Mouse (Mus musculus) testis, adult 2 months (tissue): ENCODE data around the gene 1700047I17Rik2. TPM values are rescaled to one million over a fixed set of nuclear protein-coding genes. Genes with fewer than 3 reads are reported as not detected.
"Not testable (repeated sequence)": the region's sequence is repeated elsewhere in the genome, so short reads cannot be mapped to it uniquely, and the experiment has no call there.

ENCODE experiments used
- H3K27ac ChIP-seq: fragments of 200-500 bp; 2 replicates; pipeline ENCODE4 v1.5.1; 2012; ENCODE audit warnings: low read depth, low read length; ENCODE audit not compliant: control insufficient read depth, insufficient read depth
- H3K27me3 ChIP-seq: fragments of 200-500 bp; 2 replicates; pipeline ENCODE4 v1.6.1; 2012; ENCODE audit warnings: mild to moderate bottlenecking, low read length, moderate library complexity; ENCODE audit not compliant: control insufficient read depth, insufficient read depth
- H3K36me3 ChIP-seq: fragments of 200-500 bp; 2 replicates; pipeline ENCODE4 v1.6.1; 2012; ENCODE audit warnings: mild to moderate bottlenecking, low read length; ENCODE audit not compliant: control insufficient read depth, insufficient read depth
- H3K4me1 ChIP-seq: fragments of 200-500 bp; 2 replicates; pipeline ENCODE4 v1.6.1; 2012; ENCODE audit warnings: low read length; ENCODE audit not compliant: control insufficient read depth, insufficient read depth
- H3K4me3 ChIP-seq: fragments of 200-500 bp; 2 replicates; pipeline ENCODE4 v1.5.1; 2012; ENCODE audit warnings: low read depth, mild to moderate bottlenecking, low read length, moderate library complexity, mixed read lengths; ENCODE audit not compliant: control insufficient read depth
- polyA plus RNA-seq: library from polyadenylated mRNA; depleted of rRNA; stranded (reverse); fragments of >200 nt; gene quantifications from 2 replicates; pipeline ENCODE4 v1.2.3, GENCODE M21; 2012; rRNA removed

1700047I17Rik2 gene
- polyA plus RNA-seq, 1 experiment, result not detected

DNA sequence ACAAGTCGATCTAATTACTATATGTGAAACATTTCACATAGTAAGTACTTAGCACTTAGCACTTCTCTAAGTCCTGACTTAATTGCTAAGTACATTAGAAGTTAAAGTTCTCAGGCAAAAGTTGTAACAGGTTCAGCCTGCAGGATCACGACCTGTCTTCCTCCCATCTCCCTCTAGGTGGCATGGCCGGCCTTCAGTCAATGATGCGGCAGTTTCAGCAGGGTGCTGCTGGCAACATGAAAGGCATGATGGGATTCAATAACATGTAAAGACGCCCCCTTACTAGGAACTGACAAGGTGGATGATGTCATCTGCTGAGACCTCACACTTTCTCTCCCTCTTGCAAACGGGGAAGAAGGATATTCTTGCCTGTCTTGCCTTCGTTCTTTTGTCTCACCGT, 62.6 kb downstream of the 1700047I17Rik2 start:
- not testable (repeated sequence) for H3K4me1 ChIP-seq, H3K27me3 ChIP-seq

DNA sequence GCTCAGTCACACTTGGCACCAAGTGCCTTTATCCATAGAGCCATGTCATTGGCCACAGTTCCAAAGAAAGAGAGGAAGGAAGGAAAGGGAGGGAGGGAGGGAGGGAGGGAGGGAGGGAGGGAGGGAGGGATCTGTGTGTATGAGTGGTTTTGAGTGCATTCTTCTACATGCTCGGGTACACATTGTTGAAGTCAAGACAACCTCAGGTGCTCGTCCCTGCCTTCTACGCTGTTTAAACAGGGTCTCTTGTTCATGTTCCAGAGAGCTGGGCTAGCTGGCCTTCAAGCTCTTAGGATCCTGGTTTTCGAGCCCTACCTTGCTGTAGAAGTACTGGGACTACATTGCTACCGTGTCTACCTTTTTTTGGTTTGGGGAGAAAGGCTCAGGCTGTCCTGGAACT, 64.0 kb downstream of the 1700047I17Rik2 start:
- H3K27me3 ChIP-seq, H3K4me3 ChIP-seq, H3K36me3 ChIP-seq, H3K4me1 ChIP-seq, H3K27ac ChIP-seq: not testable (repeated sequence)

More for the DNA sequence above, 62.6 kb downstream of the 1700047I17Rik2 start:
- H3K36me3 ChIP-seq, H3K27ac ChIP-seq, H3K4me3 ChIP-seq: not testable (repeated sequence)

Other genes starting within 250 kb of the 1700047I17Rik2 start
- not detected in 2 replicates for gene Gm20403, start 213.1 kb upstream of the 1700047I17Rik2 start, polyA plus RNA-seq
- gene Baz1a, start 185.2 kb upstream of the 1700047I17Rik2 start, polyA plus RNA-seq, result 50.0 and 51.8 TPM in 2 replicates
- gene 2700097O09Rik, start 119.5 kb upstream of the 1700047I17Rik2 start, polyA plus RNA-seq, result 6.9 and 8.6 TPM in 2 replicates
- gene Srp54a, start 119.3 kb upstream of the 1700047I17Rik2 start, polyA plus RNA-seq, result 19.5 and 20.1 TPM in 2 replicates
- gene Fam177a, start 75.1 kb upstream of the 1700047I17Rik2 start, polyA plus RNA-seq, result 29.4 and 39.8 TPM in 2 replicates
- gene Srp54b, start 44.5 kb upstream of the 1700047I17Rik2 start, polyA plus RNA-seq, result 31.5 and 32.9 TPM in 2 replicates
- gene Srp54c, start 30.6 kb downstream of the 1700047I17Rik2 start, polyA plus RNA-seq, result 29.0 and 38.4 TPM in 2 replicates
- gene 1110008L16Rik, start 100.0 kb downstream of the 1700047I17Rik2 start, polyA plus RNA-seq, result 5.0 and 5.8 TPM in 2 replicates
- 8.9 and 10.2 TPM in 2 replicates for gene Ppp2r3c, start 103.4 kb downstream of the 1700047I17Rik2 start, polyA plus RNA-seq
- gene Psma6, start 184.6 kb downstream of the 1700047I17Rik2 start, polyA plus RNA-seq, result 448 and 538 TPM in 2 replicates